Mouse (Mus musculus) CH12.LX (cell line): ENCODE measurements around the gene Map2k5. TPM values are rescaled to one million over a fixed set of nuclear protein-coding genes. Genes with fewer than 3 reads are reported as not detected.
A peak's percentile ranks its signal among the peaks of the same experiment; 100 is the strongest.

Source experiments
- DNase-seq: peaks from one replicate; pipeline ENCODE4 v3.0.0-alpha.2; 2013; ENCODE audit errors: extremely low read depth
- H3K27ac ChIP-seq: 2 replicates; pipeline ENCODE4 v1.5.1; 2012; ENCODE audit warnings: low read depth, mild to moderate bottlenecking, control low read depth, moderate library complexity; ENCODE audit not compliant: insufficient read depth
- H3K27me3 ChIP-seq: replicated peaks from 2 replicates; pipeline ENCODE3; 2012; ENCODE audit warnings: inconsistent platforms
- H3K36me3 ChIP-seq, 2 experiments: replicated peaks in 1 of 2; 2 replicates each; pipeline versions ENCODE3 to v1.6.1; 2012; ENCODE audit warnings: inconsistent platforms in 1 of 2, low read length in 1 of 2, mild to moderate bottlenecking in 1 of 2, mixed read lengths in 1 of 2, moderate library complexity in 1 of 2; ENCODE audit not compliant: control insufficient read depth in 1 of 2, insufficient read depth in 1 of 2
- H3K4me1 ChIP-seq, 2 experiments: 2 replicates each; pipeline ENCODE4 v1.6.1; 2012; ENCODE audit warnings: inconsistent platforms in 1 of 2, moderate library complexity in 1 of 2; ENCODE audit not compliant: insufficient read depth in 2 of 2, control insufficient read depth in 1 of 2
- H3K4me2 ChIP-seq: 2 replicates; pipeline ENCODE4 v1.6.1; 2012; ENCODE audit warnings: low read depth, mild to moderate bottlenecking, control low read depth; ENCODE audit not compliant: poor library complexity, insufficient read depth, severe bottlenecking
- H3K4me3 ChIP-seq, 3 experiments: fragments of 150-350 bp in 1 of 3; sonication (generic) in 1 of 3; replicated peaks in 1 of 3; 2 replicates each; pipeline versions ENCODE3 to v1.5.1; 2011 to 2012; ENCODE audit warnings: low read depth in 2 of 3, low read length in 2 of 3, mild to moderate bottlenecking in 2 of 3, moderate library complexity in 2 of 3, control low read depth in 1 of 3, improper control_type of control experiment in 1 of 3, inconsistent platforms in 1 of 3, mixed read lengths in 1 of 3; ENCODE audit not compliant: poor library complexity in 1 of 3
- H3K79me2 ChIP-seq: replicated peaks from 2 replicates; pipeline ENCODE4 v1.6.1; 2012; ENCODE audit warnings: mild to moderate bottlenecking, moderate library complexity; ENCODE audit not compliant: control insufficient read depth, poor library complexity, insufficient read depth, severe bottlenecking; ENCODE audit errors: extremely low read depth
- H3K9ac ChIP-seq: 2 replicates; pipeline ENCODE4 v1.6.1; 2012; ENCODE audit warnings: low read depth, mild to moderate bottlenecking, control low read depth, moderate library complexity; ENCODE audit not compliant: insufficient read depth
- H3K9me3 ChIP-seq: replicated peaks from 2 replicates; pipeline ENCODE3; 2012; ENCODE audit warnings: low read length, inconsistent platforms, mixed read lengths
- BHLHE40 ChIP-seq: IDR thresholded peaks from 2 replicates; pipeline ENCODE4 v1.6.1; 2011; ENCODE audit warnings: mild to moderate bottlenecking, low read depth, low read length, improper control_type of control experiment
- CHD1 ChIP-seq: IDR thresholded peaks from 2 replicates; pipeline ENCODE4 v1.6.1; 2012; ENCODE audit warnings: low read depth, low read length, improper control_type of control experiment, inconsistent platforms
- CHD2 ChIP-seq: IDR thresholded peaks from 2 replicates; pipeline ENCODE4 v1.6.1; 2011; ENCODE audit warnings: low read length, improper control_type of control experiment
- CTCF ChIP-seq, 2 experiments: IDR thresholded peaks in 1 of 2; conservative IDR thresholded peaks in 1 of 2; 2 replicates each; pipeline ENCODE4 v1.5.1; 2011 to 2012; ENCODE audit warnings: low read depth in 2 of 2, low read length in 2 of 2, improper control_type of control experiment in 1 of 2, inconsistent platforms in 1 of 2, mild to moderate bottlenecking in 1 of 2, moderate library complexity in 1 of 2
- E2F4 ChIP-seq: IDR thresholded peaks from 2 replicates; pipeline ENCODE4 v1.6.1; 2011; ENCODE audit warnings: low read depth, low read length, improper control_type of control experiment; ENCODE audit not compliant: insufficient replicate concordance
- EP300 ChIP-seq: IDR thresholded peaks from 2 replicates; pipeline ENCODE4 v1.6.1; 2011; ENCODE audit warnings: low read length, improper control_type of control experiment
- IRF4 ChIP-seq: IDR thresholded peaks from 2 replicates; pipeline ENCODE4 v1.6.1; 2014; ENCODE audit warnings: low read depth, mild to moderate bottlenecking, inconsistent platforms, low read length, improper control_type of control experiment
- JUN ChIP-seq: IDR thresholded peaks from 2 replicates; pipeline ENCODE4 v1.6.1; 2011; ENCODE audit warnings: low read depth, mild to moderate bottlenecking, low read length, improper control_type of control experiment, moderate library complexity; ENCODE audit not compliant: insufficient read depth
- KAT2A ChIP-seq: IDR thresholded peaks from 2 replicates; pipeline ENCODE4 v1.6.1; 2012; ENCODE audit warnings: low read length, improper control_type of control experiment, inconsistent platforms; ENCODE audit not compliant: insufficient replicate concordance
- MAFK ChIP-seq: IDR thresholded peaks from 2 replicates; pipeline ENCODE4 v1.6.1; 2011; ENCODE audit warnings: low read length, improper control_type of control experiment; ENCODE audit not compliant: insufficient replicate concordance
- MAZ ChIP-seq: IDR thresholded peaks from 2 replicates; pipeline ENCODE4 v1.6.1; 2012; ENCODE audit warnings: low read depth, mild to moderate bottlenecking, inconsistent platforms, low read length, improper control_type of control experiment, moderate library complexity
- MEF2A ChIP-seq: IDR thresholded peaks from 2 replicates; pipeline ENCODE4 v1.6.1; 2014; ENCODE audit warnings: low read depth, mild to moderate bottlenecking, inconsistent platforms, low read length, improper control_type of control experiment, borderline replicate concordance
- MYC ChIP-seq: IDR thresholded peaks from 2 replicates; pipeline ENCODE4 v1.6.1; 2011; ENCODE audit warnings: low read depth, mild to moderate bottlenecking, improper control_type of control experiment, low read length
- NELFE ChIP-seq: IDR thresholded peaks from 2 replicates; pipeline ENCODE4 v1.6.1; 2011; ENCODE audit warnings: low read depth, low read length, improper control_type of control experiment
- NRF1 ChIP-seq: IDR thresholded peaks from 2 replicates; pipeline ENCODE4 v1.6.1; 2014; ENCODE audit warnings: low read depth, mild to moderate bottlenecking, inconsistent platforms, low read length, improper control_type of control experiment, moderate library complexity
- PAX5 ChIP-seq: IDR thresholded peaks from 2 replicates; pipeline ENCODE4 v1.6.1; 2012; ENCODE audit warnings: low read length, inconsistent platforms, mixed read lengths
- RAD21 ChIP-seq: IDR thresholded peaks from 2 replicates; pipeline ENCODE4 v1.6.1; 2011; ENCODE audit warnings: low read depth, mild to moderate bottlenecking, low read length, improper control_type of control experiment, moderate library complexity
- RCOR1 ChIP-seq: conservative IDR thresholded peaks from 2 replicates; pipeline ENCODE4 v1.6.1; 2012; ENCODE audit warnings: low read depth, mild to moderate bottlenecking, inconsistent platforms, low read length, improper control_type of control experiment
- SIN3A ChIP-seq: IDR thresholded peaks from 2 replicates; pipeline ENCODE4 v1.6.1; 2012; ENCODE audit warnings: low read length, improper control_type of control experiment, inconsistent platforms
- SMC3 ChIP-seq: IDR thresholded peaks from 2 replicates; pipeline ENCODE4 v1.6.1; 2011; ENCODE audit warnings: low read depth, low read length, improper control_type of control experiment
- TBP ChIP-seq: conservative IDR thresholded peaks from 2 replicates; pipeline ENCODE4 v1.6.1; 2011; ENCODE audit warnings: low read depth, low read length, improper control_type of control experiment
- TCF12 ChIP-seq: IDR thresholded peaks from 2 replicates; pipeline ENCODE4 v1.6.1; 2014; ENCODE audit warnings: low read depth, mild to moderate bottlenecking, inconsistent platforms, low read length, improper control_type of control experiment
- UBTF ChIP-seq: IDR thresholded peaks from 2 replicates; pipeline ENCODE4 v1.6.1; 2012; ENCODE audit warnings: low read depth, mild to moderate bottlenecking, inconsistent platforms, low read length, improper control_type of control experiment, moderate library complexity
- USF2 ChIP-seq: conservative IDR thresholded peaks from 2 replicates; pipeline ENCODE4 v1.6.1; 2011; ENCODE audit warnings: low read depth, low read length, improper control_type of control experiment
- ZC3H11A ChIP-seq: IDR thresholded peaks from 2 replicates; pipeline ENCODE4 v1.6.1; 2012; ENCODE audit warnings: low read depth, mild to moderate bottlenecking, inconsistent platforms, low read length, improper control_type of control experiment
- ZKSCAN1 ChIP-seq: IDR thresholded peaks from 2 replicates; pipeline ENCODE4 v1.6.1; 2012; ENCODE audit warnings: low read depth, inconsistent platforms, low read length, improper control_type of control experiment, borderline replicate concordance
- ZMIZ1 ChIP-seq: IDR thresholded peaks from 2 replicates; pipeline ENCODE4 v1.6.1; 2012; ENCODE audit warnings: low read depth, mild to moderate bottlenecking, inconsistent platforms, low read length, improper control_type of control experiment
- dilution Hi-C: fragments of 300-500 bp; cut with MboI; formaldehyde crosslinking; loops from 2 replicates; pipeline ENCODE4 v1.14.3; 2020; ENCODE audit warnings: low sequenced_read_pairs; ENCODE audit not compliant: extremely low pct_unique_long_range_greater_than_20kb, extremely low pct_ligation_motif_present
- in situ Hi-C: fragments of 300-500 bp; cut with MboI; formaldehyde crosslinking; loops from 3 replicates; pipeline ENCODE4 v1.14.3; 2019; ENCODE audit warnings: low sequenced_read_pairs, low pct_ligation_motif_present, low pct_unique_long_range_greater_than_20kb, mixed read lengths
- polyA plus RNA-seq: library from polyadenylated mRNA; unstranded; fragments of >175 nt; gene quantifications from 2 replicates; pipeline ENCODE4 v1.2.1, GENCODE M21; 2012; ENCODE audit warnings: low read depth; ENCODE audit not compliant: insufficient read length
- total RNA-seq, 2 experiments: library from RNA; depleted of rRNA; stranded (reverse); fragments of 300-350 nt in 1 of 2; fragments of >200 nt in 1 of 2; gene quantifications; 2 replicates each; pipeline ENCODE4 v1.2.3; 2012 to 2014

Map2k5 gene
- total and polyA plus RNA-seq, 3 experiments: 10.8 to 22.6 (median 11.2) TPM

- dilution Hi-C loops (no loop called here), in situ Hi-C loops (no loop called here)
- no peak overlapping the region for H3K27ac ChIP-seq
- H3K27me3 ChIP-seq: no peaks in the 10 kb centered on the region
- H3K36me3 ChIP-seq: peaks cover 19 to 75% of the 10 kb centered on the region in 2 experiments
- no peaks in the 10 kb centered on the region for H3K79me2 ChIP-seq
- H3K4me3 ChIP-seq: no peak overlapping the region
- no peak for DNase-seq
- H3K4me2 ChIP-seq: no peak overlapping the region
- H3K4me1 ChIP-seq: no peaks in the 10 kb centered on the region
- TF ChIP-seq IRF4: no peak
- TF ChIP-seq MAFK: no peak
- no peak for TF ChIP-seq EP300
- no peak for TF ChIP-seq TCF12
- TF ChIP-seq BHLHE40: no peak
- TF ChIP-seq JUN: no peak
- TF ChIP-seq UBTF: no peak
- no peak for TF ChIP-seq NRF1
- TF ChIP-seq ZKSCAN1: no peak
- TF ChIP-seq MEF2A: no peak
- TF ChIP-seq ZMIZ1: no peak
- TF ChIP-seq KAT2A: no peak
- TF ChIP-seq PAX5: no peak
- no peak for TF ChIP-seq NELFE
- TF ChIP-seq SMC3: no peak
- no peak for TF ChIP-seq TBP
- no peak for TF ChIP-seq E2F4
- peaks cover 3% of the 10 kb centered on the region for H3K9me3 ChIP-seq
- no peak overlapping the region for H3K9ac ChIP-seq
These were observed 41.9 kb downstream of the Map2k5 start for GRCm38 (mm10) chr9:63335816-63336215.

- Histone ChIP-seq H3K79me2 (no peaks in the 10 kb centered on the region), H3K9ac (no peak overlapping the region), H3K4me2 (no peak overlapping the region), H3K36me3 (peaks cover 28 to 85% of the 10 kb centered on the region in 2 experiments), H3K9me3 (peaks cover 3% of the 10 kb centered on the region), H3K4me1 (no peaks in the 10 kb centered on the region), H3K27ac (no peak overlapping the region), H3K27me3 (no peaks in the 10 kb centered on the region), H3K4me3 (no peak overlapping the region)
- dilution Hi-C loops (no loop called here), in situ Hi-C loops (no loop called here)
- peak; percentile 42 for TF ChIP-seq RAD21
- peak; percentile 24 to 52 for TF ChIP-seq CTCF (conservative IDR thresholded peaks at IDR 0.05 in 1 of 2, IDR thresholded peaks at IDR 0.05 in 1 of 2; ENCODE audit: low read depth in 2 of 2, low read length in 2 of 2)
- no peak for TF ChIP-seq MYC
- no peak for TF ChIP-seq CHD2
- TF ChIP-seq CHD1: no peak
- TF ChIP-seq MAZ: no peak
- no peak for TF ChIP-seq SIN3A
- TF ChIP-seq USF2: no peak
- no peak for TF ChIP-seq PAX5
- TF ChIP-seq EP300: no peak
- no peak for TF ChIP-seq TBP
- no peak for TF ChIP-seq RCOR1
- no peak for TF ChIP-seq ZC3H11A
- TF ChIP-seq SMC3: peak; percentile 38
- peak; percentile 31 for DNase-seq
These were observed 44.6 kb downstream of the Map2k5 start for GRCm38 (mm10) chr9:63333074-63333473.
